Mouse (Mus musculus) kidney, adult 9 months (tissue): ENCODE results near the gene P3h4.

Experiments used
- DNase-seq: peaks from one replicate; pipeline ENCODE4 v3.0.0; 2022

The P3h4 gene

DNA sequence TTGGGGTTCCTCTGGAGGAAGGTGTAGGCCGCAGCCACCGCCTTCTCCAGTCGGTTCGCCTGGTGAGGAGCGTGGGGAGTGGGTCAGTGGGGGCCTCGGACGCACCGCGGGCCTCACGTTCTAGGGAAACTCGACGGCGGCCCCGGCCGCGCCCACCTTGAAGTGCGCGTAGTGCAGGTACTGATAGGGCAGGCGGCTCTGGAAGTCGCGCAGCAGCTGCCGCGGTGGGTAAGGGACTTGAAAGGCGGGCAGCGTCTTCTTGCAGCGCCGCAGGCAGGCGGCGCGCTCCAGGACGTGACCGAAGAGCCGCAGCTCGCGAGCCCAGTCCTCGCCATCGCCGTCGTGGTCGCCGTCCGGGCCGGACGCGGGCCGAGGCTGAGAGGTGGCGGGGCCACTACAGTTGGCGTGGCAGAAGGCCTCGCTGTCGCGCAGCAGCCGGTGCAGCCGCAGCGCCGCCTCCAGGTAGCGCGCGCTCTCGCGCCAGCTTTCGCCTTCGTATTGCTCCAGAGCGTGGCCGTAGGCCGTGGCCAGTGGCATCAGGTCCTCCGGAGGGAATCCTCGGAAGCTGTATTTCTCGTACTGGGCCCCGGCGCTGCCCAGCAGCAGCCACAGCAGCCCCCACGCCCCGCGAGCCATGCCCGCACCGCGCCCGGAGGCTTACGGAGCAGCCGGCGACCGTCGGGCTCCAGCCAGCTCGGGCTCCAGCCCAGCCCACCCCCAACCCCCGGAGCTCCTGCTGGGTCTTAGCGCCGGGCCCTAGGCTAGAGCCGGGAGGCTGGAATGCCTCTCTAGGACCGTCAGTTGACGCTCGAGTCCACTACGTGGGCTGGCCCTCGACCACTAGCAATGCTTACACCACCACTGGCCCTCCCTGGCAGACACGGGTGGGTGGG lies at the start of gene P3h4:
TSS of gene P3h4 (minus strand) at position 816 of the 893 bp plus-strand sequence.
- DNase-seq: peak; percentile 80

GRCm38 (mm10) chr11:100462699-100463098 lies 48.1 kb upstream of the P3h4 start:
- DNase-seq: no peak

DNA sequence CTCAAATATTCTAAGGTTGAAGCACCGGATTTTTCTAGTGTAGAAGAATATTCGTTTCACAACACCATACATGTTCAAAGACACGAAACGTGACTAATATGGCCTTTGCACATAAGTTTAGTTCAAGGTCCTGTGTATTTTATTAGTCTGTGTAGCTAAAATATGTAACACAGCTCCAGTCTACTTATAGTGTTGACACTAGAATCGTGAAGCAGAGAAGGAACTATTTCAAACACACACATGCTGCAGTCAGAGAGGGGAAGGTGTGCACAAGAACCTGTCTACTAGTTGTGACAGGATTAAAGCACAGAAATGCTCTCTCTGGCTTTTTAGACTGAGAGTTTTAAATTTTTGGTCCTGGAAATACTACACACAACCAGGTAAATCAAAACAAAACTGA lies 43.1 kb upstream of the P3h4 start:
- DNase-seq: no peak

DNA sequence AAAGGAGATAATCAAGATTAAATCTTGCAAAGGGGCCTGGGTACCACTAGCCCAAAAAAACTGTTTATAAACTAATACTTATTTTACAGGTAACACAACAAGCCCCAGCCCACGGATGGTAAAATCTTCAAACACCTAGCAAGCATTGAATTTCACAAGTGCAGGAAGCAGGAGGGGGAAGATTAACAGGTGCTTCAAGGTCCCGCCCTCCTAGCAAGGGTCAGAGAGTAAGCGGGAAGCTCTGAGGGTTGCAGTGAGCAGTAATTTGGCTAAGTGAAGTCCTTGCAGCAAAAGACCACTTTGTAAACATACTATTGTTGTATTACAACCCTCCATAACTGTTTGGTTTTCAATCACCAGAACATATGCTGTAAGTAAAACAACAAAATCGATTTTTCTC lies 42.6 kb upstream of the P3h4 start:
- DNase-seq: no peak

- peak; percentile 45 for DNase-seq
Measured at GRCm38 (mm10) chr11:100442625-100443024, 28.0 kb upstream of the P3h4 start.

GRCm38 (mm10) chr11:100441797-100442196 lies 27.2 kb upstream of the P3h4 start, which contains the start of the genes Nt5c3b and Klhl10:
TSS of gene Nt5c3b (minus strand) at chr11:100441808.
TSS of gene Klhl10 (plus strand) at chr11:100441917.
- no peak for DNase-seq

- DNase-seq: peak; percentile 71
Measured at GRCm38 (mm10) chr11:100440691-100441522, 26.3 kb upstream of the P3h4 start.

GRCm38 (mm10) chr11:100437901-100438300 lies 23.3 kb upstream of the P3h4 start:
- peak; percentile 63 for DNase-seq

GRCm38 (mm10) chr11:100435678-100436246 lies 21.1 kb upstream of the P3h4 start:
- DNase-seq: no peak

DNA sequence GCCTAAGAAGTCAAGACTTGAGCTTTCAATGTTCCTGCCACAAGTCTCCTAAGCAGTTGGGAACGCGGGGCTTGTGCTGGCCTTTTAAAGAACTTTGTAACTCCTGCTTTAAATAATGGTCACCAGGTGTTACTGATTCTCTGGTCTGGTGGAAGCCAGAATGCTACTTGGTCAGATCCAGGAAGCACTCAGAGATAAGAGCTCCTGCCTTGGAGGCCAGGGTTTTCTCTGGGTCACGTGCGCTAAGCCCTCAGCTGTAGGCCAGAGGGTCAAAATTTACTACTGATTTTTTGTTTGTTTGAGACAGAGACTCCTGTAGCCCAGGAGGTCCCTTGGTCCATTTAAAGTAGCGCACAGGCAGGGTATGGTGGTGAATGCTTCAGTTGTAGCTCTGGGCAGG lies 17.4 kb upstream of the P3h4 start:
- no peak for DNase-seq

DNA sequence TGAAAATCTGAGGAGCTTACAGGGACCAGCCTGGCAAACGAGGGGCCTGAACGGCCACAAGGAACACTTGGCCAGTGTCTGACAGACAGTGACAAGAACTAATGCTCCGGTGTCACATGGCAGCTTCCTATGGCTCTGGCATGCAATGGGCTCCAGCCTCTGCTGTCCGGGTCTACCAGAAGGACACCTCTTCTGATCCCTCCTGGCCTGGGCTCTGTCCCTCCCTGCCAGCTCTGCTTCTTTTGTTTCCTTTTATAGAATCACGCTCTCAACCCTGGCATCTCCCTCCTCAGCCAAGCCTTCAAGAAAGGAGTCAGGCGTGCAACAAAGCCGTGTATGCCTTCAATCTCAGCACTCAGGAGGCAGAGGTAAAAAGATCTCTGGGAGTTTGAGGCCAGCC lies 15.4 kb upstream of the P3h4 start:
- no peak for DNase-seq

DNA sequence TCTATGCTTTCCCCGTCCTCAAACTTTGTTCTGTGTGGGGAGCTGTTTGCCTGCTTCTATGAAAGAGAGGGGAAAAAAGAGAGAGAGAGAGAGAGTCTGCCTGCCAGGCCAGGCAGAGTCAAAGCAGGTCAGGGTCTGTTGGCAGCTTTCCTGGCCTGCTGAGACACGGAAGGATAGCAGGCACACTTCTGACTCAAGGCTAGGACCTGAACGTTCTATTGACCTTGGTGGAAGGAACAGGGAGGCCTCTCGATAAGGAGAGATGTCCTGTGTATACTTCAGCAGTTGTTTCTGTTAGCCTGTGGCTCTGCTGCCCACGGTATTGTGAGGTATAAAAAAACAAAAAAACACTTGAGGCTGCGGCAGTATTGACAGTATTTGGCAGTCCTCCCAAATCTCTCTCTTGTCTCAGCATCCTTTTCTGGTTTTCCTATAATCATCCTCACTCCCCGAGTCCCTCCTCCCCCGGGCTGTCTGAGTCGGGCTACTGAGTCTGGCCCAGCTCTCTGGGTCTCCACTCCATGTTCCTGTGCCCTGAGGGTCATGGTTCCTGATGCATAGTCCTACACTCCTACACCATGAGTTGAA lies 14.1 kb upstream of the P3h4 start:
- DNase-seq: no peak

GRCm38 (mm10) chr11:100426820-100427219 lies 12.2 kb upstream of the P3h4 start:
- no peak for DNase-seq

DNA sequence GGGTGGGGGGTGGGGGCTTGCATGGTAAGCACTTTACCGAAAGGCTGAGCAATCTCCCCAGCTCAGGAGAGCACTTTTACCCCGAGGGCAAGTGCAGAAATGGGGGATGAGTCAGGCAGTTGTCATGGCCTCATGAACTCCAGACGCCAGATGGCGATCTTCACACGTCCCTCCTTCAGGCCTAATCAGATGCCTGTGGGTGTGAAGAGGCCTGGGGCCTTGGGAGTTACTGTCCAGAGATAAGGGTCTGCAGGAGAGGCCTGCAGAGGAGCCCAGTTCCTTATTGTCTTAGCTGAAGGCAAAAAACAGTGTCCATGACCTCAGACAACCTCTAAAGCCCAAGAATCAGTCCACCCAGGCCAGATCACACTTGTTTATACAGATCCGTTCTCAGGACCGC lies 11.2 kb upstream of the P3h4 start:
- peak; percentile 81 for DNase-seq

DNA sequence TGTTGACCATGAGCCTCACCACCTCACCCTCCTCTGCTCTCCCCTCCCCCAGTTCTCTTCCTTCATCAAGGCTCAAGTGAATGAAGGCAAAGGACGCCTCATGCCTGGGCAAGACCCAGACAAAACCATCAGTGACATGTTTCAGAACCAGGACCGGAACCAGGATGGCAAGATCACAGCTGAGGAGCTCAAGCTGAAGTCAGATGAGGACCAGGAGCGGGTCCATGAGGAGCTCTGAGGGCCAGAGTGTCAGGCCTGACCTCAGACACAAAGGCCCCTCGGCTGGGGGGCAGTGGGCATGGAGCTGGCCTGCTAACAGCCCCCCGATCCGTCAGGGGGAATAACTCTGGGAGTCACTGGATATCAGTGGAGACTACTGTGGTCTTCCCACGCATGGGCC lies 9.2 kb upstream of the P3h4 start:
- no peak for DNase-seq

DNA sequence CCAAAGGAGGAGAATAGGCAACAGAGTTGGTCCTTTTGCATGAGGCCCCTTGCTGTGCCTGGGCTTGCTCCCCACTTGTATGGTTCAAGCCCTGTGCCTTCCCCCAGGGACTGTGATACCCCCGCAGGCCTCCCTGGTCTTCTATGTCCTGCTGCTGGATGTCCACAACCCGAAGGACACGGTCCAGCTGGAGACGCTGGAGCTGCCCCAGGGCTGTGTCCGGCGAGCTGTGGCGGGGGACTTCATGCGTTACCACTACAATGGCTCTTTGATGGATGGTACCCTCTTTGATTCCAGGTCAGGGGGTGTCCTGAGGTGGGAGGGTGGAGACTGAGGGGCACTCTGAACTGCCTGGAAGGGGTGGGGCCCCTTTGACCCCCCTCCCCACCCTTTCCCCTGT lies 6.9 kb upstream of the P3h4 start:
- no peak for DNase-seq

DNA sequence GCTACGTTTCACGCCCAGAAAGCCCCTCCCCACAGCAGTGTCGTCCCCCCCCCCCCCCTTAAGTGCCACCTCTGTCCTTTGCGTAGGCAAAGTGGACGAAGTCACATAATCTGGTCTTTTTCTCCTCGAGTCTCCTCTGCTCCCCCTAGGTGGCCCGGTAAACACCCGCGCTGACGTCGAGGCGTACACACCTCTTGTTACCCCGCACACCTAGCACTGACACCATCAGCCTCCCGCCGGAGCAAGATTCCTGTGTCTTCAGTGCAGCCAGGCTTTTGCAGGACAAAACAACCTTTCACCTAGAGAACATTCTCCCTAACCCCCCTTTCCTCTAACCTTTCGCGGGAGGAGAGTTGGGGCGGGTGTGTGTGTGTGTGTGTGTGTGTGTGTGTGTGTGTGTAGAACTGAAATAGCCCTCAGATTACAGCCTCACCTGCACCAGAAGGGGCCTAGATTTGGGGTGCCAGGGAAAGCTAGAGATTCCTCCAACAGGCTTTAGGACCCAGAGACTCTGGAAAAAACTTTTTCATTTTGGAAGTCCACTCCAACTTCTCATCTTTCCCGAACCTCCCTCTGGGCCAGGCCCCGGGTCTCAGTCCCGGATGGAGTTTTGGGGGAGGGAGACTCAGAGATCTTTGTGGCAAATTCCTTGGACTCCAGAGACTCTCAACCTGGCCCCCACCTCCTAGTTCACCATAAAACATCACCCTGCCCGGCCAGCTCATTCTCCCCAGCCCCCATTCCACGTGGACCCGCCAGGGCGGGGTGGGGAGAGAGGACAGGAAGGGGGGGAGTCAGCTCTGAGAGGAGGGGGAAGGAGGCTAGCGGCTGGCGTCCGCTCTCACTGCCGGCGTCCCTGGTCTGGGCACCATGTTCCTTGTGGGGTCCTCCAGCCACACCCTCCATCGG lies 532 bp upstream of the P3h4 start, which contains the start of gene Fkbp10:
TSS of gene Fkbp10 (plus strand) at position 784 of the 909 bp plus-strand sequence.
- peak; percentile 32 for DNase-seq

DNA sequence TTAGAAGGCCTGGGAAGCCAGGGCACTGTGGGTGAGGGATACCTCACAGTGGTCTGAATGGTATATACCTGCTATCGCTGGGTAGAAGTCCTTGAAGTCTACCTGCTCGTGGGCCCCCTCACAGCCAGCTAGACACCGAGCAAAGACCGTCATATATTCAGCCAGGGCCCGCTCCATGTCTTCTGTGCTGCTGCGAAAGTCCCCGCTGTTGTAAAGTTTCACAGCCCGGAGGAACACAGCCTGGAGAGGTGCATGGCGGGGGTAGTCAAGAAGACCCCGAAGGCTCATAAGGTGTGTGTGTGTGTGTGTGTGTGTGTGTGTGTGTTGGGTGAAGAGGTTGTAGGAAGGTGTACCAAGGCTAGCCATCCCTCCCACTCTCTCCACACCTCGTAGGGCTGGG lies 1.1 kb downstream of the P3h4 start:
- no peak for DNase-seq

DNA sequence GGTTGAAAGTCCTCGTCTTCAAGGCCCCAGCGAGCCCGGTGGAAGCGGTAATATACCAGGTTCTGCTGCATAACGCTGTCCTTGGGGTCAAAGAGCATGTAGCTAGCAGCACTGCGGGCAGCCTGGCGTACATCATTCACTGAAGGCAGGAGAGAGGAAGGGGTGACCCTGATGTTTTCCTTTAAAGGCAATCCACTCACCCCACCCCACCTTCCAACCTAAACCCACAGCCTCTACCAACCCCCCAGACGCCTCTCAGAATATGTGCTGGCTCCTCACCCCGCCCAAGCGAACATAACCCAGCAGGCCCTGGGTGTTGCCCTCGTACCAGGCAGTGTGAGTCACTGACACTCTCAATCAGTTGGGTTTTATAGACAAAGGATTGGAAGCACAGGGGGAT lies 2.9 kb downstream of the P3h4 start:
- no peak for DNase-seq

GRCm38 (mm10) chr11:100409686-100410085 lies 5.0 kb downstream of the P3h4 start:
- no peak for DNase-seq

- DNase-seq: no peak
Measured at GRCm38 (mm10) chr11:100408835-100409462, 5.7 kb downstream of the P3h4 start.
